Mouse (Mus musculus) layer of hippocampus, adult 9-10 months (tissue): Measurements from ENCODE around the gene Scn7a.
A peak's percentile ranks its signal among the peaks of the same experiment; 100 is the strongest.

Experiments
- DNase-seq: peaks from one replicate; pipeline ENCODE4 v3.0.0; 2022; ENCODE audit warnings: low spot score

The Scn7a gene

GRCm38 (mm10) chr2:66784765-66785164, at the start of gene Scn7a:
TSS of gene Scn7a (minus strand) at chr2:66784914.
- DNase-seq, result no peak

GRCm38 (mm10) chr2:66827729-66828128, 43.0 kb upstream of the Scn7a start:
- DNase-seq, result no peak

GRCm38 (mm10) chr2:66819862-66820559, 35.3 kb upstream of the Scn7a start:
- DNase-seq, result peak; percentile 16

GRCm38 (mm10) chr2:66799676-66800249, 15.0 kb upstream of the Scn7a start:
- peak; percentile 31 for DNase-seq

GRCm38 (mm10) chr2:66797493-66797892, 12.8 kb upstream of the Scn7a start:
- no peak for DNase-seq

GRCm38 (mm10) chr2:66791629-66792028, 6.9 kb upstream of the Scn7a start:
- DNase-seq, result no peak

- DNase-seq, result no peak
Measured at GRCm38 (mm10) chr2:66780884-66781283, 3.8 kb downstream of the Scn7a start.

- no peak for DNase-seq
Measured at GRCm38 (mm10) chr2:66767980-66768379, 16.7 kb downstream of the Scn7a start.

GRCm38 (mm10) chr2:66765170-66765569, 19.5 kb downstream of the Scn7a start:
- DNase-seq, result no peak

GRCm38 (mm10) chr2:66762905-66763304, 21.8 kb downstream of the Scn7a start:
- DNase-seq, result no peak

GRCm38 (mm10) chr2:66728002-66728401, 56.7 kb downstream of the Scn7a start:
- no peak for DNase-seq

GRCm38 (mm10) chr2:66727585-66727974, 57.1 kb downstream of the Scn7a start:
- DNase-seq, result no peak

- DNase-seq, result peak; percentile 6
Measured at GRCm38 (mm10) chr2:66726878-66727584, 57.7 kb downstream of the Scn7a start.

GRCm38 (mm10) chr2:66712071-66712470, 72.6 kb downstream of the Scn7a start:
- no peak for DNase-seq

- no peak for DNase-seq
Measured at GRCm38 (mm10) chr2:66692300-66692699, 92.4 kb downstream of the Scn7a start.

GRCm38 (mm10) chr2:66661988-66662387, 122.7 kb downstream of the Scn7a start:
- no peak for DNase-seq

GRCm38 (mm10) chr2:66656430-66656829, 128.3 kb downstream of the Scn7a start:
- DNase-seq, result no peak

- no peak for DNase-seq
Measured at GRCm38 (mm10) chr2:66655431-66655830, 129.3 kb downstream of the Scn7a start.

- DNase-seq, result peak; percentile 51
Measured at GRCm38 (mm10) chr2:66644384-66644783, 140.3 kb downstream of the Scn7a start.

- no peak for DNase-seq
Measured at GRCm38 (mm10) chr2:66634580-66635359, 149.9 kb downstream of the Scn7a start, which contains the start of gene Scn9a. TSS of gene Scn9a (minus strand) at chr2:66634962.

GRCm38 (mm10) chr2:66632728-66633127, 152.0 kb downstream of the Scn7a start:
- DNase-seq, result no peak
